Mouse (Mus musculus) megakaryocyte-erythroid progenitor cell, adult 5-6 weeks (primary cell): ENCODE data around the gene Pnmal1. TPM values are rescaled to one million over a fixed set of nuclear protein-coding genes. Genes with fewer than 3 reads are reported as not detected.

ENCODE experiments used
- ATAC-seq: replicated peaks from 2 replicates; pipeline ENCODE4 v1.8.0; 2016; ENCODE audit warnings: mild to moderate bottlenecking, inconsistent platforms; ENCODE audit not compliant: severe bottlenecking, poor library complexity, low FRiP score, low TSS enrichment
- total RNA-seq, 2 experiments: library from RNA; stranded (forward) in 1 of 2; stranded (reverse) in 1 of 2; fragments of 200-1000, 215-1000 nt in 1 of 2; fragments of >200 nt in 1 of 2; fragmentation: Nextera tagmentation in 1 of 2; gene quantifications; 2 replicates each; pipeline ENCODE4 v1.2.3; 2014 to 2017

Pnmal1 gene
- total RNA-seq (2014; fragmentation: Nextera tagmentation) = not detected in 2 replicates
- total RNA-seq (2017) = not detected in 2 replicates

- no peak for ATAC-seq
Measured at GRCm38 (mm10) chr7:16959539-16960187, at the start of gene Pnmal1. Gene Pnmal1, plus strand, starts transcription at chr7:16959679.

- ATAC-seq = no peak
Measured at GRCm38 (mm10) chr7:16909909-16910308, 49.6 kb upstream of the Pnmal1 start.

GRCm38 (mm10) chr7:16911904-16912303 lies 47.6 kb upstream of the Pnmal1 start:
- no peak for ATAC-seq

DNA sequence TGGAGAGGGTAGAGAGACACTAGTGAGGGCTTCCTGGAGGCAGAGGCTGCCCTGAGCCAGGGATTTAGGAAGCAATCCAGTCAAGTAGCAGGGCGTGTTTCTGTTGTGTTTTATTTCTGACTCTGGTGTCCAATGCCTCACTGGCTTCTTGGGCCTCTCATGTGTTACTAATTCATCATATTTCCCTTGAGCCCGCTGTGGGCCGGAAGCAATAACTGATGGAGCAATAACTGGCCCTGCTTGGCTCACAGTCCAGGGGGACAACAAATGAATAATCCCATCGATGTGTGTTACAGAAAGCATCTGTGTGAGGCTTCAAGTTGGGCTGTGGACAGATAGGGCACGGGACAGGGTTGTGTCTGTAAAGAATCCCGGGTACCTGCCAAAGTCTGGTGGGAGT lies 47.1 kb upstream of the Pnmal1 start:
- ATAC-seq = no peak

- ATAC-seq = peak; percentile 73
Measured at GRCm38 (mm10) chr7:16913806-16914452, 45.5 kb upstream of the Pnmal1 start.

DNA sequence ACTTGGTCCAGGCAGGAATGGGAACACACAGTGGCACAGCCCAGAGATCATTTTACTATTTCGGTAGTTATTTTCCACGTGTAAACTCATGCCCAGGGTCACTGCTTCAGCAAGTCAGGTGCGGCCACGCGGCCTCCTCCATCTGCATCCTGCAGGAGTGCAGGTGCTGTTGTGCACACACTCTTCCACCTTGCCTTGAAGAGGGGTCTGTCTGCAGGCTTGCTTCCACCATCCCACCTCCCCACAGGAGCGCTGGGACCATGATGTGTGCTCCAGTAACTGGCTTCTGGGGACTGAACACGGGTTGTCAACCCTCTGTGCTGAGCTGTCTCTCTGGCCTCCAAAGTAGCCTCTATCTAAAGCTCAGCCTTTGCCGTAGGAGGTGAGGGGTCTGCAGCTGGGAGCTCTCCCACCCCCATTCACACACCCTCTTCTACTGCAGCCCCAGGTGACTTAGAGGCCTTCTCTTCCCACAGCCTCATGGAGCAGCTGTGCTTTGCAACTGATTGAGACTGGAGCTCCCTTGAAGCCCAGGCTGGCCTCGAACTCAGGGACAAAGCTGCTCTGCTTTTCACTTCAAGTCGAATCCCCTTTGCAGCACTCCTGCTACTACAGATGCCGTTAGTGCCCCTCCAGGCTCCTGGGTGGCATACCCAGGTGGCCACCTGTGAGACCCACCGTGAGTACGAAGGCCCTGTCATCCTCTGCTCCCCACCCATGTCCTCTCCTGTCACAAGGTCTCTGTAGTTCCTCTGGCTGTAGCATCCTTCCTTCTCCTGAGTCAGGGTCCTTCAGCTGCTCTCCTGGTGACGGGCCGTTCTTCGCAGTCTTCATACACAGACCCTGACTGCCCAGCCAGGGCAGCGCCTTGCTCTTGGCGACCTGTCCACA lies 44.8 kb upstream of the Pnmal1 start:
- no peak for ATAC-seq

- ATAC-seq = no peak
Measured at GRCm38 (mm10) chr7:16915461-16916340, 43.8 kb upstream of the Pnmal1 start.

- peak; percentile 24; the same call in 1 of the 2 replicates for ATAC-seq
Measured at GRCm38 (mm10) chr7:16916342-16917265, 42.9 kb upstream of the Pnmal1 start.

DNA sequence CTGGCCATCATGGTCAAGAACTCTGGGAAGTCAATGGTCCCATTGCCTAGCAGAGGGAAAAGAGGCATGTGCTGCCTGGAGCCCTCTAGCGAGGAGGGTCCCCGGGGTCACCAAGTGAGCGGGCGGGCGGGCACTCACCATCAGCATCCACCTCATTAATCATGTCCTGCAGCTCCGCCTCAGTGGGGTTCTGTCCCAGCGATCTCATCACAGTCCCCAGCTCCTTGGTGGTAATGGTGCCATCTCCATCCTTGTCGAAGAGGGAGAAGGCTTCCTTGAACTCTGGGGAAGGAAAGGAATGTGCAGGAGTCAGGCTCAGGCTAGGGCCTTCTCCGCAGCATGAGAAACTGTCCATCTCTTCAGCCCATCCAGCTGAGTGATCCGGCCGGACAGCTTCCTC lies 42.0 kb upstream of the Pnmal1 start:
- ATAC-seq = no peak

- ATAC-seq = no peak
Measured at GRCm38 (mm10) chr7:16918014-16918413, 41.5 kb upstream of the Pnmal1 start.

DNA sequence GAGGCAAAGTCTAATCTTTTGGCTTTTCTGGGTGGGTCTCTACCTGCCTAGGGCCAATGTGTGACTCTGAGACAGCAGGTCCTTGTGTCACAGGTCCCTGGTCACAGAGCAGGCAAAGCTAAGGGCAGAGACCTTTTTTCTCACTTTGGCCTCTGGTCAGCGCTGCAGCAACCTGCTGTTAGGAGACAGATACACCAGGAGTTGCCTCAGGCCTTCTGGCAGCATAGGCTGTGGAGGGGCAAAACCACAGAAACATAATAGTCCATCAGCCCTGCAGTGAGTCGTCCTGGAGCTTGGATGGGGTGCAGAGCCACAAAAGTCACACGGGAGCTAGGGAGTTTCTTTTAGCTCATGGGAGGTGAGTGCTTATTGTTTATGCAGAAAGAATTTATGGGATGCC lies 40.8 kb upstream of the Pnmal1 start:
- ATAC-seq = no peak

DNA sequence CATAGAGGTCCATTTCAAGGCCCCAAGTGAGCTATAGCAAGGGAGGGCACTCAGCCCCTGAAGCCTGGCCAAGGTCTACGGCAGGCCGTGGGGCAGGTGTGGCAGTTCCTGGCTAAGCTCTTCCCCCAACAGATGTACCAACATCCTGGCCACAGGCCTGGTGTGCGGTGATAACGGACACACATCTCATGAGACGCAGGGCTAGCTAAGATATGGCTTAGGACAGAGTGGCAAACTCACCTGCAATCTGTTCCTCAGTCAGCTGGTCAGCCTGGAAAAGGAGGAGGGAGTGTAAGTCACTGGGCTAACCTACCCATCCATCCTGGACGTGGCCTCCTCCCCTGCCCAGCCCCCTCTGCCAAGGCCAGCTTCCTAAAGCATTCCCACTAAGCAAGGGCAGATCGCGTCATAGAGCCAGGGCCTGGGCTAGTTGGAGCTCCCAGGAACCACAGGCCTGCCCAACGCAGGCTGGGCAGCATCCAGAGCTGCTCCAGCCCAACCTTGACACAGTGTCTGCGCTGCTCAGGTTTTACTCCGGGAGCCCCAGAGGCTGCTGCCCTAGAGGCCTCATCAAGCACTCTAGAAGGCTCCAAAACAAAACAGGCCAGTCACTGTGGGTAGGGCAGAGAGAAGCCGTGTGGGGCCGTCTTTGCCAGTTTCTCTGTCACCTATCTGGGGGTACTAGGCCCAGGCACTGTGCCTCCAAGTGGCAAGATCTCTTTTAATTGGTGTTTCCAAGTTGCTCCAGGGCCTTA lies 39.9 kb upstream of the Pnmal1 start:
- ATAC-seq = peak; percentile 43

GRCm38 (mm10) chr7:16920150-16920579 lies 39.3 kb upstream of the Pnmal1 start:
- no peak for ATAC-seq

GRCm38 (mm10) chr7:16920818-16921791 lies 38.4 kb upstream of the Pnmal1 start:
- ATAC-seq = no peak

- ATAC-seq = no peak
Measured at GRCm38 (mm10) chr7:16921881-16922335, 37.6 kb upstream of the Pnmal1 start.

- ATAC-seq = peak; percentile 25
Measured at GRCm38 (mm10) chr7:16922360-16922973, 37.0 kb upstream of the Pnmal1 start.
